Mouse (Mus musculus) midbrain, embryonic 11.5 days (tissue): ENCODE data around the gene Frmpd1. TPM values are rescaled to one million over a fixed set of nuclear protein-coding genes. Genes with fewer than 3 reads are reported as not detected.

ENCODE experiments used
- ATAC-seq: fragments of 200-750 bp; cut with Nextera tagmentation; 2 replicates; pipeline ENCODE4 v1.8.0; 2017; ENCODE audit warnings: moderate TSS enrichment, moderate library complexity; ENCODE audit not compliant: low FRiP score
- DNase-seq: peaks from one replicate; pipeline ENCODE4 v3.0.0; 2015; ENCODE audit warnings: low spot score; ENCODE audit errors: missing footprints
- H3K27ac ChIP-seq: fragments of 300-500 bp; sonication (generic); 2 replicates; pipeline ENCODE4 v1.5.1; 2014; ENCODE audit warnings: low read depth, low read length
- H3K27me3 ChIP-seq: fragments of 300-500 bp; sonication (generic); 2 replicates; pipeline ENCODE4 v1.6.1; 2014; ENCODE audit warnings: mild to moderate bottlenecking, low read length, moderate library complexity, mixed read lengths; ENCODE audit not compliant: control insufficient read depth, insufficient read depth
- H3K36me3 ChIP-seq: fragments of 300-500 bp; sonication (generic); 2 replicates; pipeline ENCODE4 v1.6.1; 2014; ENCODE audit warnings: mild to moderate bottlenecking, low read length, moderate library complexity, mixed read lengths; ENCODE audit not compliant: control insufficient read depth, insufficient read depth
- H3K4me1 ChIP-seq: fragments of 300-500 bp; sonication (generic); 2 replicates; pipeline ENCODE4 v1.6.1; 2014; ENCODE audit warnings: low read length; ENCODE audit not compliant: control insufficient read depth, insufficient read depth
- H3K4me2 ChIP-seq: fragments of 300-500 bp; sonication (generic); 2 replicates; pipeline ENCODE4 v1.6.1; 2014; ENCODE audit warnings: mild to moderate bottlenecking, moderate library complexity
- H3K4me3 ChIP-seq: fragments of 300-500 bp; sonication (generic); 2 replicates; pipeline ENCODE4 v1.5.1; 2014; ENCODE audit warnings: low read depth, low read length
- H3K9ac ChIP-seq: fragments of 300-500 bp; sonication (generic); 2 replicates; pipeline ENCODE4 v1.6.1; 2014; ENCODE audit warnings: low read length
- H3K9me3 ChIP-seq: fragments of 300-500 bp; sonication (generic); 2 replicates; pipeline ENCODE4 v1.6.1; 2016; ENCODE audit warnings: low read length; ENCODE audit not compliant: control insufficient read depth
- WGBS: fragments of 180-500 bp; shearing (Covaris S2); extraction: QIAGEN DNeasy Blood & Tissue Kit; methylation state at CpG from one replicate; pipeline ENCODE4 v1.1.7; 2014; 5-methylcytosine and 5-hydroxymethylcytosine counted together
- polyA plus RNA-seq: library from polyadenylated mRNA; unstranded; fragments of >200 nt; fragmentation: Nextera tagmentation; extraction: Ambion mirVana; gene quantifications from 2 replicates; pipeline ENCODE4 v1.2.1, GENCODE M21; 2014

Frmpd1 gene
- polyA plus RNA-seq, 1 experiment from 2014 or later = 1.3 TPM

DNA sequence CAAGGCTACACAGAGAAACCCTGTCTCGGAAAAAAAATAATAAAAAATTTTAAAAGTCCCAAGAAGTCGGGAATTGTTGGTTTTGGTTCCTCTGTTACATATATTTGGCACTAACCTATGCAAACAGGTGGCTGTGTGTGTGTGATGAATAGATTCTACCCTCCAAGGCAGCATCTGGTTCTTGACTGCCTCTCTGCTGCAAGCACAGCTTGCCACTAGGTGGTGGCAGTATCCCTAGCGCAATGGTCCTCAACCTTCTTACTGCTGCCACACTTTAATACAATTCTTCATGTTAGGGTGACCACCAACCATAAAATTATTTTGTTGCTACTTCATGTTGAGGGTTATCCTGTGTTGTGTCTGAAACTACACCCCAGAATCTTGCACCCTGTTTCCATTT lies 101.6 kb downstream of the Frmpd1 start:
- H3K4me1 ChIP-seq = no peaks in the 10 kb centered on the region
- no peak overlapping the region for H3K4me3 ChIP-seq
- H3K36me3 ChIP-seq = no peaks in the 10 kb centered on the region
- no peak overlapping the region for H3K27ac ChIP-seq
- WGBS = 51% methylated on average over 3 of the region's 3 CpGs
- no peaks in the 10 kb centered on the region for H3K9me3 ChIP-seq
- H3K4me2 ChIP-seq = no peak overlapping the region
- DNase-seq (no peak), ATAC-seq (no peak)
- no peak overlapping the region for H3K9ac ChIP-seq
- no peaks in the 10 kb centered on the region for H3K27me3 ChIP-seq

DNA sequence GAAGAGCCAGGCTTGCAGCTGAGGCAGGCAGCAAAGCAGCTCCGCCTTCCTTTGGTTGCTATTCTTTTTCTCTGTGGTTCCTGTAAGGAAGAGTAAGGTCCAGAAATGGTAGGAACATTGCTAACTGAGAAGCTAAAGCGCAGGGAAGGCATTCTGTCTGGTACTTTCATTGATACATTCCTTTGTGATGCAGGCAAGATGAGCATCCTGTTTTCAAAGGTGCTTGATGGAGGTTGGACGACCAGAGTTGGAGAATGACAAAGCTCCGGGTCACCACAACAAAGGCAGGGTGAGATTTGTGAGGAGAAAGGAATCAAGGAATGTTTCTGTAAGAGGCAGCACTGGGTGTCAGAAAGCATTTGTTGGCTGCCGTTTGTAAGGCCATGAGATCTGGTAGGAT lies 103.2 kb downstream of the Frmpd1 start:
- no peaks in the 10 kb centered on the region for H3K9me3 ChIP-seq
- no peak overlapping the region for H3K4me3 ChIP-seq
- no peak overlapping the region for H3K4me2 ChIP-seq
- DNase-seq (peak; percentile 0), ATAC-seq (no peak)
- 73% methylated on average over 5 of the region's 5 CpGs for WGBS
- no peaks in the 10 kb centered on the region for H3K4me1 ChIP-seq
- H3K36me3 ChIP-seq = no peaks in the 10 kb centered on the region
- H3K27me3 ChIP-seq = no peaks in the 10 kb centered on the region
- no peak overlapping the region for H3K9ac ChIP-seq
- no peak overlapping the region for H3K27ac ChIP-seq

DNA sequence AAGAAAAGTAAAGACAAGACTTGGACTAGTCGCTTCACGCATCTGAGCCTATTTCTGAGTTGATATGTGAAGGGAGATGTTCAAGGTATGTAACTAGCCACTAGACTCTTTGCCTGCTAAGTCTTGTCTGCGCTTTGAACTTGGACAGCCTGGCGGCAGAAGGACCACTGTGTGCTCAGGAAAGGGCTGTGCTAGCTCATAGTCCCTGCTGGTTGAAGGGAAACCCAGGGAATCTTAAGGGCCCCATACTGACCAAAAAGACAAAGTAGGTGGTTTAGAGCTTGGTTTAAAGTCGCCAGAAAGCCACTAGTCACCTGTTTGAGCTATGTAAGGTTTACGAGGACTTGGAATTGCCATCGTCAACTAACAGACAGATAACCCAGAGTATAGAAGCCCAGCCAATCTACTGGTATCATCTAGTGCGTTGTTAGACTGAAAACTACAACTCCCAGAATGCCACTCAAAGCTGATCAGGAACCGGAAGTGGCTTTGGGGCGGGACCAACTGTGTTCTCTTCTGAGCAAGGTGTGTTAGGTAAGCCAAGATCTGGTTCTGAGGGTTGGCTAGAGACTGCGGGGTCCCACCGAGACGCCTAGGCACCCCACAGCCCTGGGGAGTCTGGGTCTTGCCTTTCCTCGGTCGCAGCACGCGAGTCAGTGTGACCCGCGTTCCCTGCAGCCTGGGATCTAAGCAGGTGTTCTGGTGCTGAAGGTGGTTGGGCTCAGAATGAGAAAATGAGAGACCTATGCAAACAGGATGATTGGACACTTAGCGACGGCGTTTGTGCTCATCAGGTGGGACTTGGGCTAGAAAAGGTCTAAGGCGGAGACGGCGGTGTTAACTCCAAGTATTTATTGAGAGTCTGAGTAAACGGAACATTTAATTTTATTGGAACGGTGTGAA lies 112.2 kb downstream of the Frmpd1 start, which contains the start of gene Trmt10b:
Trmt10b (plus strand) TSS at position 466 of the 903 bp plus-strand sequence.
- Histone ChIP-seq H3K9ac (peak within 1 kb of the TSS; percentile 66), H3K27me3 (no peaks in the 10 kb centered on the region), H3K36me3 (no peaks in the 10 kb centered on the region), H3K9me3 (no peaks in the 10 kb centered on the region), H3K4me3 (peak within 1 kb of the TSS; percentile 58), H3K4me2 (peak within 1 kb of the TSS; percentile 80), H3K4me1 (peaks cover 3% of the 10 kb centered on the region; the same call in 1 of the 2 replicates), H3K27ac (no peak within 1 kb of the TSS)
- peak; percentile 98 for DNase-seq
- ATAC-seq = peak; percentile 88
- WGBS = 23% methylated on average over 27 of the region's 27 CpGs

DNA sequence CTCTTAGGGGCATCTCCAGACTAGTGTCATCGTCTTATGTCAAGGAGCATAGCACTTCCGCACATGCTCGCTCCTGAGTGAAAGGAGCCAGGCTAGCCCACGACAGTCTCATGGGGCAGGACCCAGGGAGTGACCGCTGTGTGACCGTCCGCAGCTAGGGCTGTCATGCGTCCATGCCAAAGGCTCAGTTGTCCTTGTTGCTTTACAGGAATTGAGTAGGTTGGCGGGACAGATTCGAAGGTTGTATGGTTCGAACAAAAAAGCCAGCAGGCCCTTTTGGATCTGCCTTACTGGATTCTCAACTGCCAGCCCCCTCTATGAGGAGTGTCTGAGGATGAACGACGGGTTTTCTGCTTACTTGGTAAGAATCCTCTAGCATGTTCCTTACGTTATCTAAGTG lies 120.9 kb downstream of the Frmpd1 start:
- Histone ChIP-seq H3K9ac (no peak overlapping the region), H3K4me2 (no peak overlapping the region), H3K4me1 (no peaks in the 10 kb centered on the region), H3K9me3 (no peaks in the 10 kb centered on the region), H3K4me3 (no peak overlapping the region), H3K27me3 (no peaks in the 10 kb centered on the region), H3K27ac (no peak overlapping the region), H3K36me3 (peaks cover 14% of the 10 kb centered on the region; the same call in 1 of the 2 replicates)
- 96% methylated on average over 14 of the region's 14 CpGs for WGBS
- ATAC-seq (no peak), DNase-seq (no peak)

DNA sequence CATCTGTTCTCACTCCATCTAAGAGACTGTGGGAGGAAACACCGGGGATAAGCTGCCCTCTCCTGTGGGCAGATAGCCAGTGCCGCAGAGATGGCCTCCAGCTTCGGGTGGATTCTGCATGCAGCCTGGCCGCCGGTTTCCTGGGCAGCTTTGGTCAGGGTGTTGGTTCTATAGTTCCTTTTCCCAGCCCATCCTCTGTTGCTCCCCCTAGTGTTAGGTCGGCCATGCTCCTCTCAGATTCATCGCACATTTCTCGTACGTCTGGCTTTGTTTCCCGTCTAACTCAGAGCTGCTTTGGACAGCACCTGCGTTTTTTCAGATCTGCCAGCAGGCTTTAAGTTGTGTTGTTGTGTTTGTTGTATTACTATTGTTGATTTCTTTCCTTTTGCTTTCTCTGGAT lies 123.4 kb downstream of the Frmpd1 start:
- no peak overlapping the region for H3K4me3 ChIP-seq
- DNase-seq (peak; percentile 88), ATAC-seq (no peak)
- 34% methylated on average over 11 of the region's 11 CpGs for WGBS
- no peaks in the 10 kb centered on the region for H3K4me1 ChIP-seq
- no peak overlapping the region for H3K9ac ChIP-seq
- H3K27ac ChIP-seq = no peak overlapping the region
- H3K4me2 ChIP-seq = no peak overlapping the region
- no peaks in the 10 kb centered on the region for H3K9me3 ChIP-seq
- H3K27me3 ChIP-seq = no peaks in the 10 kb centered on the region
- peaks cover 14% of the 10 kb centered on the region; the same call in 1 of the 2 replicates for H3K36me3 ChIP-seq

DNA sequence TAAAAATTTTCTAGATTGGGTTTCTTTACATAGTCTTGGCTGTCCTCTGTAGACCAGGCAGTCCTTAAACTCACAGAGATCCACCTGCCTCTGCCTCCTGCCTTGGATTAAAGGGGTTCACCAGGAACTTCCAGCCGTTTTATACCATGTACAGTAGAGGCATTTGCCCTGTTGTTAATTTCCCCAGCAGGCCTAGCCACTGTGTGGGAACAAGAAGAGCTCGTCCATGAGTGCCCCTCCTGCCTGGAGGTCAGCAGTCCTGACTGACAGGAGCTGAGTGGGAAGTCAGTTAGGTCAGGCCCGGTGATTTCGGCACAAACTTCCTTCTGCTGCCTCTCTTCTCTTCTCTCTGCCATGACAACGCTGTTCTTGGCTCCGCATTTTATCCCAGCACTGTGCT lies 123.9 kb downstream of the Frmpd1 start:
- Histone ChIP-seq H3K4me1 (no peaks in the 10 kb centered on the region), H3K9ac (no peak overlapping the region), H3K27ac (no peak overlapping the region), H3K4me2 (no peak overlapping the region), H3K36me3 (peaks cover 14% of the 10 kb centered on the region; the same call in 1 of the 2 replicates), H3K9me3 (no peaks in the 10 kb centered on the region), H3K4me3 (no peak overlapping the region), H3K27me3 (no peaks in the 10 kb centered on the region)
- no peak for DNase-seq
- no peak for ATAC-seq
- WGBS = 86% methylated on average over 6 of the region's 6 CpGs

DNA sequence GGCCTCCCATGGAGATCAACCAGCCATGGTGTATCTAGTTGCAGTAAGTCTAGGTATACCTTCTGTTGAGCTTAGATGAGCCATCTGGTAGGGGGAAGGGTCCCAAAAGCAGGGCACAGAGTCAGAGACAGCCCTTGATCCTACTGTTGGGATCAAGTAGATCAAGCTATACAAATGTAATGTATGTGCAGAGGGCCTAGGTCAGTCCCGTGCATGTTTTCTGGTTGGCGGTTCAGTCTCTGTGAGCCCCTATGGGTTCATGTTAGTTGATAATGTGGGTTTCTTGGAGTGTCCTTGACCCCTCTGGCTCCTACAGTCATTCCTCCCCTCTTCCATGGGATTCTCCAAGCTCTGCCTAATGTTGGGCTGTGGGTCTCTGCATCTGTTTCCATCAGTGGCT lies 126.4 kb downstream of the Frmpd1 start:
- Histone ChIP-seq H3K4me2 (no peak overlapping the region), H3K36me3 (peaks cover 8% of the 10 kb centered on the region; the same call in 1 of the 2 replicates), H3K9ac (no peak overlapping the region), H3K4me3 (no peak overlapping the region), H3K9me3 (no peaks in the 10 kb centered on the region), H3K4me1 (no peaks in the 10 kb centered on the region), H3K27ac (no peak overlapping the region), H3K27me3 (no peaks in the 10 kb centered on the region)
- ATAC-seq = no peak
- no peak for DNase-seq
- 98% methylated on average over 2 of the region's 2 CpGs for WGBS

DNA sequence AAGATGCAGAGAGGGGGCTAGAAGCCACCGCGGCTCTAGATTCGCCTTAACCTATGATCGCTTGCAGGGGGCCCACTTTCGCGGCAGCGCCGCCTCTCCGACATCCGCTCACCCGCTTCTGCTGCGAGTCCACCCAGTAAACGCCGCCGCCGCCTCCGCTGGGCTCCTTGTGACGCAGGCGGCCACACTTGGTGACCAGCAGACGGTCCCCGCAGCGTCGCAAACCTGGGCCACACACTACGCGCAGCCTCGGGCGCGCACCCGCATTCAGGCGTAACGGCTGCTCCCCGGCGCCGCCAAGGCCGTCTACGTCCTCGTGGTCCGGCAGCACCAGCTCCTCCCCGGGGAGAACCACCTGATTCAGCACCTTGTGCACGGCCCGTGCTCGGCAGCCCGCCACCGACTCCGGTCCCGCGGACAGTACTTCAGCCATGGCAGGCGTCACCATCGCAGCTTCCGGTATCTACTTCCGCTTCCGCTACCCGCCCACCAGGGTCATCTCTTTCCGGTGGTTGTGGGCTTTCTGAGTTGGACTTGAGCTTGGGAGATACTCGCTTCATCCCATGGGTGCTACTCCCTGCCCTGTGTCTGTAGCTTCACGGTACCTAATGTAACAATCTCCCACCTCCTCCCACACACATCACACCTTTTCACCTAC lies 135.6 kb downstream of the Frmpd1 start:
- H3K9ac ChIP-seq = peak overlapping the region; percentile 71
- under 1% methylated on average over 56 of the region's 56 CpGs for WGBS
- peaks cover 5% of the 10 kb centered on the region; the same call in 1 of the 2 replicates for H3K36me3 ChIP-seq
- H3K27ac ChIP-seq = peak overlapping the region; percentile 69
- peaks cover 5% of the 10 kb centered on the region; the same call in 1 of the 2 replicates for H3K4me1 ChIP-seq
- peak overlapping the region; percentile 96 for H3K4me3 ChIP-seq
- DNase-seq (peak; percentile 97), ATAC-seq (peak; percentile 90)
- H3K4me2 ChIP-seq = peak overlapping the region; percentile 63
- H3K27me3 ChIP-seq = no peaks in the 10 kb centered on the region; the same call in 1 of the 2 replicates
- H3K9me3 ChIP-seq = no peaks in the 10 kb centered on the region

DNA sequence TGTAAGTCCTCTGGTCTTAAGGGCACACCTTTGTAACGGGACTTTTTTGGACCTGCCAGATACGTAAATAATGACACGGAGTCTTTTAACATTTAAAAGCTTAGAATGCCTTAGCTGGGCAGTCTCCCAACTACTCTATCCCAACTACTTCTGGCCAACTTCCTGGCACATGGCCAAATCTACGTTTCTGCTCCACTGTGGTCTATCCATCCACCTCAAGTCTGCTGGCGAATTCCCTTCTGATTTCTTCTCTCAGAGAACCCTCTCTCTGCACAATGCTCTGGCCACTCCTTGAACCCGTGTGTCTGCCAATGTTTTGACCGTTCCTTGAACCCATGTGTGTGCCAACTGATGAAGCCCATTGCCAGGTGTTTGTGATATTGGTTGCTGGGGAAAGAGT lies 146.5 kb downstream of the Frmpd1 start:
- no peaks in the 10 kb centered on the region for H3K36me3 ChIP-seq
- 86% methylated on average over 7 of the region's 7 CpGs for WGBS
- H3K27ac ChIP-seq = no peak overlapping the region
- no peaks in the 10 kb centered on the region for H3K27me3 ChIP-seq
- no peaks in the 10 kb centered on the region for H3K4me1 ChIP-seq
- H3K9ac ChIP-seq = no peak overlapping the region
- ATAC-seq = no peak
- H3K4me3 ChIP-seq = no peak overlapping the region
- no peak overlapping the region for H3K4me2 ChIP-seq
- H3K9me3 ChIP-seq = no peaks in the 10 kb centered on the region
- no peak for DNase-seq
